In genomic region chr1:33523223-33523622, GRCm38 (mm10) we compare ENCODE assay signal across 21 mouse cellular contexts.
DNase-seq lines count a peak whose midpoint lies in the region; ATAC-seq lines count a peak whose summit lies in the region.
"Had no signal": no experiment of that assay in that cellular context is flagged by ENCODE, and none has a peak within 500 bp of the region (broad histone marks: within the 10 kb centered on the region; RNA-seq: fewer than 3 reads in every experiment).

No protein-coding gene starts in this region.

- DNase-seq in frontal cortex, postnatal 25 days (ENCODE audit: low spot score in 2 of 2): no peak
- peak; percentile 58 for DNase-seq in layer of hippocampus, adult 9-11 months
- DNase-seq in layer of hippocampus, adult 9-10 months (ENCODE audit: low spot score): no peak
- peak; percentile 45 for DNase-seq in brain, adult 2 months (ENCODE audit: low read depth, low spot score)
- DNase-seq in heart, postnatal 14 days: no peak
- DNase-seq: adrenal gland, postnatal 10 days; adrenal gland, postnatal 36 days; cerebellum, adult 11-12 months; cerebellum, adult 8-10 months; cerebellum, postnatal 10 days; cerebellum, postnatal 36 days; embryo, embryonic 11 days; gastrocnemius, adult 2 months; gastrocnemius, postnatal 14 days; heart, adult 11 months; heart, postnatal 36 days had no signal

- peak; percentile 52; the same call in 1 of the 2 replicates for ATAC-seq in frontal cortex, adult (ENCODE audit: low TSS enrichment)
- ATAC-seq: activated CD4-positive, CD25-positive, alpha-beta regulatory T cell, adult 4 months; forebrain, embryonic 15.5 days; hindbrain, postnatal 0 days; inflammation-experienced regulatory T-cells, adult 6 months had no signal

- intact Hi-C loops in heart, postnatal 14 days (cut with DNase I): no loop called here

Comparison
In these comparisons a context has a peak if more than half of its experiments do, and no peak if none do; other contexts are left out.
1. DNase-seq: peak in layer of hippocampus, adult 9-11 months (single experiment) and brain, adult 2 months (single experiment); none in frontal cortex, postnatal 25 days (0 of 2), layer of hippocampus, adult 9-10 months (single experiment) and heart, postnatal 14 days (0 of 2).